7 mouse cellular contexts compared by ENCODE assay signal in genomic region chr3:30507028-30507575, GRCm38 (mm10). TPM values are rescaled to one million over a fixed set of nuclear protein-coding genes. Genes with fewer than 3 reads are reported as not detected.
DNase-seq lines count a peak whose midpoint lies in the region; ATAC-seq and TF ChIP-seq lines count a peak whose summit lies in the region.

No protein-coding gene starts in this region.

- ATAC-seq in heart, postnatal 0 days (ENCODE audit: insufficient read depth, low read depth), result no peak
- ATAC-seq in stomach, embryonic 16.5 days (ENCODE audit: insufficient read depth, low FRiP score), result no peak

- H3K4me3 ChIP-seq in embryonic fibroblast, embryonic 13.5 days (ENCODE audit: insufficient read depth, low read length), result peak overlapping the region; percentile 72
- peak overlapping the region; percentile 51 for H3K4me3 ChIP-seq in heart, postnatal 0 days (ENCODE audit: low read depth, low read length)
- H3K4me3 ChIP-seq in stomach, embryonic 16.5 days (replicated peaks; ENCODE audit: low read length), result peak overlapping the region; percentile 69

- WGBS in heart, postnatal 0 days, result 2% methylated on average over 22 of the region's 22 CpGs
- 2% methylated on average over 22 of the region's 22 CpGs for WGBS in stomach, embryonic 16.5 days

- no peak for TF ChIP-seq EP300 in heart, postnatal 0 days (IDR thresholded peaks at IDR 0.05; ENCODE audit: low read depth)

- H3K9me3 ChIP-seq in heart, postnatal 0 days (replicated peaks; ENCODE audit: control insufficient read depth, low read length), result no peaks in the 10 kb centered on the region
- no peaks in the 10 kb centered on the region for H3K9me3 ChIP-seq in stomach, embryonic 16.5 days (replicated peaks; ENCODE audit: control insufficient read depth, low read length)

- peaks cover 10% of the 10 kb centered on the region for H3K4me1 ChIP-seq in embryonic fibroblast, embryonic 13.5 days (ENCODE audit: control insufficient read depth, insufficient read depth, low read length)
- no peaks in the 10 kb centered on the region for H3K4me1 ChIP-seq in heart, postnatal 0 days (ENCODE audit: control insufficient read depth, insufficient read depth)
- H3K4me1 ChIP-seq in stomach, embryonic 16.5 days (ENCODE audit: control insufficient read depth, insufficient read depth, low read length), result peaks cover 18% of the 10 kb centered on the region

- H3K36me3 ChIP-seq in heart, postnatal 0 days (replicated peaks; ENCODE audit: control insufficient read depth, insufficient read depth, low read length), result no peaks in the 10 kb centered on the region
- H3K36me3 ChIP-seq in stomach, embryonic 16.5 days (ENCODE audit: control insufficient read depth, insufficient read depth, low read length), result no peaks in the 10 kb centered on the region

- H3K27me3 ChIP-seq in heart, postnatal 0 days (ENCODE audit: control insufficient read depth, insufficient read depth, low read length), result peaks cover 70% of the 10 kb centered on the region
- H3K27me3 ChIP-seq in stomach, embryonic 16.5 days (ENCODE audit: control insufficient read depth, insufficient read depth, low read length), result no peaks in the 10 kb centered on the region

- peak overlapping the region; percentile 83 for H3K4me2 ChIP-seq in heart, postnatal 0 days (ENCODE audit: low read depth, low read length)
- peak overlapping the region; percentile 95 for H3K4me2 ChIP-seq in stomach, embryonic 16.5 days (ENCODE audit: low read depth, low read length)

- peak; percentile 35 for DNase-seq in urinary bladder, adult 2 months (ENCODE audit: low spot score)
- DNase-seq in urinary bladder, postnatal 4 days (ENCODE audit: low spot score in 2 of 2), result no peak
- DNase-seq in heart, postnatal 0 days (ENCODE audit: low spot score), result peak; percentile 52
- peak; percentile 73 for DNase-seq in kidney, postnatal 10 days
- DNase-seq in lung, postnatal 25 days (ENCODE audit: low spot score), result peak; percentile 51

- H3K27ac ChIP-seq in embryonic fibroblast, embryonic 13.5 days (ENCODE audit: insufficient read depth, low read length), result peak overlapping the region; percentile 65
- H3K27ac ChIP-seq in heart, postnatal 0 days (ENCODE audit: low read depth), result peak overlapping the region; percentile 88
- H3K27ac ChIP-seq in stomach, embryonic 16.5 days (ENCODE audit: low read length), result peak overlapping the region; percentile 97

- TF ChIP-seq CTCF in embryonic fibroblast, embryonic 13.5 days (IDR thresholded peaks at IDR 0.05; ENCODE audit: borderline replicate concordance, insufficient read depth, low read length), result no peak
- TF ChIP-seq CTCF in heart, postnatal 0 days (IDR thresholded peaks at IDR 0.05; ENCODE audit: low read depth), result no peak

- TF ChIP-seq POLR2A in embryonic fibroblast, embryonic 13.5 days (IDR thresholded peaks at IDR 0.05; ENCODE audit: low read depth, low read length), result peak; percentile 39; the same call in 1 of the 2 replicates

- H3K9ac ChIP-seq in heart, postnatal 0 days (replicated peaks; ENCODE audit: low read depth, low read length), result peak overlapping the region; percentile 62
- peak overlapping the region; percentile 88 for H3K9ac ChIP-seq in stomach, embryonic 16.5 days (ENCODE audit: low read length)

RNA-seq across cellular contexts. Expression of gene Mecom, which starts 40.7 kb away (rescaled TPM):
- polyA plus RNA-seq in urinary bladder, adult 2 months (2012; rRNA removed), result 48.8 and 53.3 TPM in 2 replicates
- polyA plus RNA-seq in embryonic fibroblast, embryonic 13.5 days (2011; ENCODE audit: insufficient read length, low read depth, missing spikeins), result 59.6 and 74.4 TPM in 2 replicates
- 18.9 and 29.6 TPM in 2 replicates for total RNA-seq in heart, postnatal 0 days (2014; rRNA removed; ENCODE audit: low replicate concordance)
- 8.4 and 8.5 TPM in 2 replicates for polyA plus RNA-seq in heart, postnatal 0 days (2015; fragmentation: Nextera tagmentation; extraction: Ambion mirVana)
- 57.4 and 64.1 TPM in 2 replicates for polyA plus RNA-seq in stomach, embryonic 16.5 days (2015; fragmentation: Nextera tagmentation; extraction: Ambion mirVana)

Comparison
In these comparisons a context has a peak if more than half of its experiments do, and no peak if none do; other contexts are left out.
1. DNase-seq: peak in urinary bladder, adult 2 months (single experiment), heart, postnatal 0 days (single experiment), kidney, postnatal 10 days (single experiment) and lung, postnatal 25 days (single experiment); none in urinary bladder, postnatal 4 days (0 of 2).
2. Peak in every context shown above with its lines, with median percentiles within 50 percentile points of each other: H3K27ac ChIP-seq and H3K4me3 ChIP-seq.